Mouse (Mus musculus): Measurements from ENCODE around the gene Nckap5l.

Nckap5l gene

DNA sequence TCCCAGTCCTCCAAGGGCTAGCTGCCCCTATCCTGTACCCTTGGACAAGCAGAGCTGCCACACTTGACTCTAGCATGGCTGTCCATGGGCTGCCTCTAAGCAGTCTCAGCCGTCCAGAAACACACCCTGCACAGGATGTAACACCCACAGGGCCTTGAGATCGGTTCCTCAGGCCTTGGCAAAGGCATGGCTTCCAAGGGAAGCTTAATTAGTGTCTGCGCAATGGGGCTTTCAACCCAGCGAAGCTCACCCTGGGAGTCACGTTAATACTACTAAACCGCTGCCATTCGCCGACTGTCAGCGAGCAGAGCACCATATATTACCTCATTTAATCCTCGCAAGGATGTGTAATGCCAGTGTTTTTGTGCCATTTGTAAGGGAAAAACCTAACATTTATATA is 26.5 kb downstream of the Nckap5l start:
- no peak for DNase-seq (ENCODE audit: low read depth)

- DNase-seq (ENCODE audit: low read depth), result no peak
These were observed 27.2 kb downstream of the Nckap5l start for GRCm38 (mm10) chr15:99430394-99430793.

- DNase-seq (ENCODE audit: low read depth), result no peak
These were observed 33.7 kb downstream of the Nckap5l start for GRCm38 (mm10) chr15:99423884-99424283.

GRCm38 (mm10) chr15:99423131-99423530 is 34.4 kb downstream of the Nckap5l start:
- no peak for DNase-seq (ENCODE audit: low read depth)

GRCm38 (mm10) chr15:99422551-99422950 is 35.0 kb downstream of the Nckap5l start:
- DNase-seq (ENCODE audit: low read depth), result no peak

GRCm38 (mm10) chr15:99421676-99422075 is 35.9 kb downstream of the Nckap5l start:
- DNase-seq (ENCODE audit: low read depth), result no peak

DNA sequence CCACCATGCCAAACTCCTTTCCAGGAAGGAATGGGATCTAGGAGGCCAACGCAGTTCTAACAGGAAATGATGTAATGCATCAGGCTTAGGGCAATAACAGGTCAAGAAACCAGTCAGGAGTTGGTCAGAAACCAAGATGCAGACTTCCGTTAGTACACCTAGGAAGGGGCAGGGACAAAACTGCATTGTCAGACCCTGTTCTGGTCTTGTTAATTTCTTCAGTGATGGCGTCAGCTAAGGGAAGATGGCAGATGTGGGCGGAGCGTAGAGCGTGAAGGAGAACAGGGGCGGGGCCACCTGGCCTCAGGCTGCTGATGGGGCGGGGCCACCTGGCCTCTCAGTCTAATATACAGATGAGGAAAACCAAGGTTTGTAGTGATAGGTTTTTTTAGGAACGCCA is 36.4 kb downstream of the Nckap5l start:
- DNase-seq (ENCODE audit: low read depth), result no peak

DNA sequence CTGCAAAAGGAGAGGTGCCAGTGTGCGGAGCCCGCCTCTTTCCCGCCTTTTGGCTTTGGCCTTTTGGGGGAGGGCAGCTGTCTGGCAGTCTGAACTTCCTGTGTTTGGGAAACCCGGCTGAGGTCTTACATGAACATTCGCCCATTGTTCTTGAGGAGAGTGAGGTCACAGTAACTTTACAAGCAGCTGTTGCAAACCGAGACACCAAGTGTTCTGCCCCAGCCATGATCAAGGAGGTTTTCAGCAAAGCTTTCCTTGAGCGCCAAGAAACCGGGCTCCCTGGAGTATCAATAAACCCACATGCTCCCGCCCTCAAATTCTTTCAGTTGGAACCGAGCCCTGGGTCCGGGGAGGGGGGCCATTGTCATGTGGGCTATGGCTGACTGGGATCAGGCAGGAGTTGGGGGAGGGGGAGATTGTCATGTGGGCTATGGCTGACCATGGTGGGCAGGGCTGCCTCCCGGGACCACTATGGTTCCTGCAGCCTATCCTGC is 37.0 kb downstream of the Nckap5l start:
- peak; percentile 96 for DNase-seq (ENCODE audit: low read depth)

- DNase-seq (ENCODE audit: low read depth), result no peak
These were observed 37.4 kb downstream of the Nckap5l start for GRCm38 (mm10) chr15:99420101-99420500.

GRCm38 (mm10) chr15:99417692-99418271 is 39.8 kb downstream of the Nckap5l start:
- DNase-seq (ENCODE audit: low read depth), result no peak

DNA sequence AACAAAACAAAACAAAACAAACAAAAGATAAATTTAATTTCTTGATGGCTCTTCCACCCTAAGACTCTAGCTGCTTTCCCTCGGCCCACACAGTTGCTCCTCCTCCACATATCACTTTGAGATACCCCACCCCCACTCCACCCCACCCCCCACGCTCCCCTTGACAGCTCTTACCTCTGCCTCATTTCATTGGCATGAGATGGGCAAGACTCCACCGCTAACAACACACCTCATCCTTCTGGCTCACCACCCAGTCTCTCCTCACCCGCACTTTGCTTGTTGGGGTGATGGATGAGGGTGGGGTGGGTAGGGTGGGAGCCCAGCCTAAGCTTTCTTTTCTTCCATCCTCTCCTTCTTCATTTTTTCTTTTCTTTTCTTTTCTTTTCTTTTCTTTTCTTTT is 40.6 kb downstream of the Nckap5l start:
- DNase-seq (ENCODE audit: low read depth), result no peak

GRCm38 (mm10) chr15:99416348-99416882 is 41.1 kb downstream of the Nckap5l start:
- DNase-seq (ENCODE audit: low read depth), result peak; percentile 79

- no peak for DNase-seq (ENCODE audit: low read depth)
These were observed 41.8 kb downstream of the Nckap5l start for GRCm38 (mm10) chr15:99415793-99416192.

DNA sequence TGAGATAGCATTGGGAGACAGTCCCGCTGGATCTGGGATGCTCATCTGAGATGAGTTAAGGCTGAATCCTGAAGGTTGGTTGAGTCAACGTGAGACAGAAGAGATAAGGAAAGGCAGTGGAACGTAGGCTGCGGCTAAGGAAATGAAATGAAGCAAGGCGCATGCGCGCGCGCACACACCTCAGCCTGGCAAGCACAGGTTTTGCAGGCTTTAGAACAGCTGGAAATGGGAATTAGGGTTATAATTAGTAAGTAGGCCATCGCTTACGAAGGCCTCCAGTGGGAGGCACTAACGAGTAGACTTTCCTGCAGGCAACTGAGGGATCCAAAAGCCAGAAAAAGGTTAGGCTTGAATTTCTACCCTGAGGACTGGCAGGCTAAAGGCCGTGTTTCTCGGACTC is 45.8 kb downstream of the Nckap5l start:
- DNase-seq (ENCODE audit: low read depth), result no peak

GRCm38 (mm10) chr15:99408845-99409244 is 48.7 kb downstream of the Nckap5l start:
- no peak for DNase-seq (ENCODE audit: low read depth)

DNA sequence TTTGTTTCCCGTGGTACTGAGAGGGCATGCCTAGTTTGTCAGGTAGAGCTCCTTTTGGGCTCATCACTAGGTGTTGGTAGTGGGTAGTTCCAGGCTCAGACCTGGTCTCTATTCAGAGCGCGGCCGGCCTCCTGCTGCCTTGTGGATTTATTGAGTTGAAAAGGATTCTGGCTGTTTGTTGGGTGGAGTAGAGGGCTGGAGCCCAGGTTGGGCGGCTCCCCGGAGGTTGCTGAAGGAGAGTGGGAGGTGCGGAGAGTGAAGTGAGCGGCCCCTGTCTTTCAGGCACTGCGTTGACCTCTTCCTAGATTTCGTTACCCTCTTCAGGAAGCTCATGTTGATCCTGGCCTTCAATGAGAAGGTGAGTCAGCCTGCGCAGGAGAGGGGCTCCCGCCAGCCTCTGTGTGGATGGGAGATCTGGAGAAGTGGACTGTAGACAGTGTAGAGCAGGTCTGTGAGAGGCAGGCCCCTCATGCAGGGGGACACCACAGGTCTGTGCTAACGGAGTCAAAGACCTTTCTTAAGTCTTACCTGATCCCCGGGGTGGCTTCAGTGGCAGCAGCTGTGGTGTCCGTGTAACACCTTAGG is 50.5 kb downstream of the Nckap5l start:
- no peak for DNase-seq (ENCODE audit: low read depth)

GRCm38 (mm10) chr15:99405150-99405549 is 52.4 kb downstream of the Nckap5l start:
- DNase-seq (ENCODE audit: low read depth), result no peak

- no peak for DNase-seq (ENCODE audit: low read depth)
These were observed 54.2 kb downstream of the Nckap5l start for GRCm38 (mm10) chr15:99403159-99403889.

GRCm38 (mm10) chr15:99400602-99401001 is 56.9 kb downstream of the Nckap5l start:
- no peak for DNase-seq (ENCODE audit: low read depth)

DNA sequence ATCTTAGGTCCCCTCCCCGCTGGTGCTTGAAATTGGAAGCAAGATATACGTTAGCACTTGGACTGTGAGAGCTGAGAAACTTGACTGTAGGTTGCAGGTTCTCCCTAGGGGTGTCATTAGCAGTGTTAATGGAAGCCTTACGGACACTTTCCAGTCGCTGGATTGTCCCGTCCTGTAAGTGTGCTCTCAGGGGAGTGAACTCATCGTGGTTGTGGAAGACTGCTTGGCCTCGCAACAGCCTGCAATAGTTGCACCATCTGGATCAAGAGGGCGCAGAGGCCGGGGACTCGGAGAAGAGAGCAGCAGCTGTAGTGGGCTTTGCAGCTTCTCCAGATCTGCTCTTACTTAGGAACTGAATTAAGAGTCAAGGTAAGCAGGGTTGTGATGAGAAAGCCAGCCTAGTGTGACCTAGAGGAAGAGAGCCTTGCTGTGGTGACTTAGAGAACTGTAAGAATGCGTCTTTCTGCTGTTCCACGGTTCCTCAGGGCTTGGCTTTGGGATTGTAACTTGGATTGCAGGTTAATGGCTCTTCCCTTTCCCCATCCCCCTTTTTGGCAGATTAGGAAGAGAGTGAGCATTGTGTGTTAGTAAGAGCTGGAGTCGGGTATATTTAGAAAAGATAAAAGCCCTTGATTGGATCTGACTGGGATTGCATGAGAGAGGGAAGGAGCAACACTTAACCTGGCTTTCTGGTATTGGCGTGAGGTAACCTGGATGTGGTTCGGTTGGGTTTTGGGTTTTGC is 57.9 kb downstream of the Nckap5l start:
- no peak for DNase-seq (ENCODE audit: low read depth)

GRCm38 (mm10) chr15:99397622-99398021 is 59.9 kb downstream of the Nckap5l start:
- DNase-seq (ENCODE audit: low read depth), result no peak

DNA sequence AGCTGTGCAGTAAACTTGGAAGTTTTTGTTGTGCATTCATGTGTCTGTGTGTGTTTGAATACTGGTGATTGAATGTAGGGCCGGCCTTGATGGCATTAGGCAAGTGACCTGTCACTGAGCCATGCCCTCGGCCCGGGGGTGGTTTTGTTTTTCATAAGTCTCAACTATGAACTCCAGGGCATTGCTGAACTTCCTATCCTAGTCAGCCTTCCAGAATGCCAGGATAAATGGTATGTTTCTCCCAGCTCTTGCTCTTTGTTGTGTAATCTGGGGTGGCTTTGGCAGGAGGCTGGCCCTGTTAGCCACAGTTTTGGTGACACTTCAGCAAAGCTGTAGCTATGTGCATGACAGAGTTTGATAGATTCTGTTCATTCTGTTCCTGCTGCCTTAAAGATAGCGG is 60.7 kb downstream of the Nckap5l start:
- DNase-seq (ENCODE audit: low read depth), result no peak

Measured in fibroblast of lung, adult 2 months (primary cell).